Mouse (Mus musculus) ES-CJ7 (cell line): ENCODE data around the gene Gm6993.
A peak's percentile ranks its signal among the peaks of the same experiment; 100 is the strongest.

Experiments used
- DNase-seq: peaks from one replicate; pipeline ENCODE4 v3.0.0; 2011; ENCODE audit warnings: low read depth, low spot score

Gene Gm6993

GRCm38 (mm10) chr12:31271361-31272011 is 30.9 kb downstream of the Gm6993 start:
- DNase-seq: no peak

- DNase-seq: peak; percentile 28
Observed at GRCm38 (mm10) chr12:31272012-31272735, 31.6 kb downstream of the Gm6993 start.

- no peak for DNase-seq
Observed at GRCm38 (mm10) chr12:31272846-31273245, 32.3 kb downstream of the Gm6993 start.

GRCm38 (mm10) chr12:31273646-31274045 is 33.1 kb downstream of the Gm6993 start:
- no peak for DNase-seq

GRCm38 (mm10) chr12:31275411-31275810 is 34.8 kb downstream of the Gm6993 start:
- no peak for DNase-seq

- no peak for DNase-seq
Observed at GRCm38 (mm10) chr12:31278270-31278669, 37.7 kb downstream of the Gm6993 start.

GRCm38 (mm10) chr12:31280318-31280717 is 39.7 kb downstream of the Gm6993 start:
- DNase-seq: no peak

GRCm38 (mm10) chr12:31281100-31281591 is 40.6 kb downstream of the Gm6993 start:
- DNase-seq: no peak

GRCm38 (mm10) chr12:31282241-31282640 is 41.7 kb downstream of the Gm6993 start:
- no peak for DNase-seq

GRCm38 (mm10) chr12:31283131-31283530 is 42.6 kb downstream of the Gm6993 start:
- no peak for DNase-seq

- DNase-seq: no peak
Observed at GRCm38 (mm10) chr12:31283617-31284136, 43.1 kb downstream of the Gm6993 start.

- peak; percentile 38 for DNase-seq
Observed at GRCm38 (mm10) chr12:31289046-31289445, 48.5 kb downstream of the Gm6993 start.
